Mouse (Mus musculus) liver, adult 2 months (tissue): ENCODE data around the gene Cd59a. TPM values are rescaled to one million over a fixed set of nuclear protein-coding genes. Genes with fewer than 3 reads are reported as not detected.

Source experiments
- DNase-seq: peaks from one replicate; pipeline ENCODE4 v3.0.0-alpha.2; 2011; ENCODE audit warnings: low read depth, low spot score; ENCODE audit errors: extremely low read depth
- H3K27ac ChIP-seq: fragments of 200-500 bp; replicated peaks from 2 replicates; pipeline ENCODE4 v1.5.1; 2012; ENCODE audit warnings: low read depth, mild to moderate bottlenecking, control low read depth, inconsistent platforms, low read length; ENCODE audit not compliant: insufficient read depth
- H3K27me3 ChIP-seq: fragments of 200-500 bp; 2 replicates; pipeline ENCODE4 v1.6.1; 2012; ENCODE audit warnings: mild to moderate bottlenecking, moderate library complexity, low read length, inconsistent platforms; ENCODE audit not compliant: control insufficient read depth, insufficient read depth
- H3K36me3 ChIP-seq: fragments of 200-500 bp; 2 replicates; pipeline ENCODE4 v1.6.1; 2012; ENCODE audit warnings: low read length, inconsistent platforms; ENCODE audit not compliant: control insufficient read depth, insufficient read depth
- H3K4me1 ChIP-seq: fragments of 200-500 bp; 2 replicates; pipeline ENCODE4 v1.6.1; 2011; ENCODE audit warnings: low read length; ENCODE audit not compliant: control insufficient read depth, insufficient read depth
- H3K4me3 ChIP-seq: fragments of 200-500 bp; 2 replicates; pipeline ENCODE4 v1.5.1; 2011; ENCODE audit warnings: low read depth, mild to moderate bottlenecking, control low read depth, low read length, moderate library complexity; ENCODE audit not compliant: insufficient read depth
- H3K79me2 ChIP-seq: fragments of 200-500 bp; 2 replicates; pipeline ENCODE4 v1.6.1; 2012; ENCODE audit warnings: inconsistent platforms, mild to moderate bottlenecking, low read length, moderate library complexity; ENCODE audit not compliant: control insufficient read depth, insufficient read depth
- H3K9ac ChIP-seq: fragments of 200-500 bp; 2 replicates; pipeline ENCODE4 v1.6.1; 2012; ENCODE audit warnings: low read depth, mild to moderate bottlenecking, control low read depth, inconsistent platforms, low read length
- CTCF ChIP-seq: fragments of 200-500 bp; IDR thresholded peaks from 2 replicates; pipeline ENCODE4 v1.5.1; 2011; ENCODE audit warnings: low read depth, low read length, control low read depth
- POLR2A ChIP-seq: fragments of 200-500 bp; IDR thresholded peaks from 2 replicates; pipeline ENCODE4 v1.6.1; 2011; ENCODE audit warnings: low read length, control low read depth; ENCODE audit not compliant: insufficient read depth; ENCODE audit errors: extremely low read depth
- WGBS: fragments of 180-500 bp; shearing (Covaris S2); methylation state at CpG from one replicate; pipeline ENCODE4 v1.1.7; 2018; 5-methylcytosine and 5-hydroxymethylcytosine counted together
- polyA plus RNA-seq: library from polyadenylated mRNA; depleted of rRNA; stranded (reverse); fragments of >200 nt; gene quantifications from 2 replicates; pipeline ENCODE4 v1.2.3, GENCODE M21; 2012; rRNA removed
- total RNA-seq: library from RNA; depleted of rRNA; stranded (reverse); fragments of >200 nt; gene quantifications from 2 replicates; pipeline ENCODE4 v1.2.3, GENCODE M21; 2014; rRNA removed

Cd59a gene
- total and polyA plus RNA-seq, 2 experiments = 28.6 to 69.5 TPM

- Histone ChIP-seq H3K27ac (no peak overlapping the region), H3K9ac (no peak overlapping the region), H3K4me3 (no peak overlapping the region), H3K36me3 (no peaks in the 10 kb centered on the region), H3K4me1 (no peaks in the 10 kb centered on the region), H3K79me2 (no peaks in the 10 kb centered on the region), H3K27me3 (no peaks in the 10 kb centered on the region)
- WGBS = 75% methylated on average over 6 of the region's 6 CpGs
- no peak for TF ChIP-seq POLR2A
- TF ChIP-seq CTCF = no peak
- DNase-seq = no peak
These were observed 55.2 kb downstream of the Cd59a start for GRCm38 (mm10) chr2:104150608-104151397.

DNA sequence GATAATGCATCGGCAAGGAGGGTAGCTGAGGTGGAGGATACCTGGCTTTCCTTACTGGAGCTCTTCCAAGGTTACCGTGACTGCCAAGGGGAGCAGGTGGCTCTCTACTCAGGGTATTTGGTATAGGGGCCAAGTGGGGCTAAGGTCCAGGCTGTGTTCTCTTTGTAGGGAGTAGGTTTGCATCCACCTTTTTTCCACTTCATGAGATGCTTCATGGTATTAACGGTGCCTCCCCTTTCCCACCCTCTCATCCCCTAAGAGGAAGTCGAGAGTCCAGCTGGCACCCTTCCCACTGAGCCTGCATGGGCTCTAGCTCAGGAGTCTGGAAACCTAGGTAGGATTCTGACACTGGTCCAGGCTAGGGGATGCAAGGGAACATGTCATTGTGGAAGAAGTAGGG is 57.7 kb downstream of the Cd59a start:
- H3K27me3 ChIP-seq = no peaks in the 10 kb centered on the region
- H3K9ac ChIP-seq = no peak overlapping the region
- 70% methylated on average over 4 of the region's 4 CpGs for WGBS
- H3K79me2 ChIP-seq = no peaks in the 10 kb centered on the region
- no peak for TF ChIP-seq CTCF
- TF ChIP-seq POLR2A = no peak
- DNase-seq = no peak
- no peaks in the 10 kb centered on the region for H3K36me3 ChIP-seq
- no peaks in the 10 kb centered on the region for H3K4me1 ChIP-seq
- H3K27ac ChIP-seq = no peak overlapping the region
- no peak overlapping the region for H3K4me3 ChIP-seq

- TF ChIP-seq CTCF = no peak
- TF ChIP-seq POLR2A = no peak
- Histone ChIP-seq H3K79me2 (no peaks in the 10 kb centered on the region), H3K27me3 (no peaks in the 10 kb centered on the region), H3K4me1 (no peaks in the 10 kb centered on the region), H3K4me3 (no peak overlapping the region), H3K27ac (no peak overlapping the region), H3K36me3 (no peaks in the 10 kb centered on the region), H3K9ac (no peak overlapping the region)
- WGBS = 80% methylated on average over 3 of the region's 3 CpGs
- no peak for DNase-seq
These were observed 58.3 kb downstream of the Cd59a start for GRCm38 (mm10) chr2:104153876-104154275.

DNA sequence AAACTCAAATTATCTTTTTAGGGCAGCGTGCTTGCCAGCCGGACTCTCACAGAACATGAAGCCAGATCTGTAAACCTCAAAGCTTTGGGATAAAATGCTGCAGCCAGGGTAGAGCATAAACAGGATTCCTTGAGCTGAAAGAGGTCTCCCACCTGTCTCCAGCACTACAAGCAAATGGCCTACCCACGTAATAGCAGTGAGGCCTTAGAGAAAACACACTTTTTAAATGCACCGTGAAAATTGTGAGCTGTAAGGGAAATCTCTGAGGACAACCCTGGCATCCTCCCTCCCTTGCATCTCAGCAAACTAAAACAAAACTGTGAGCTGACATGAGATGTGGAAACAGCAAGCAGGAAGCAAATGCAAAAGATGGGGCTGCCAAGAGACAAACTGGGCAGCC is 62.2 kb downstream of the Cd59a start:
- Histone ChIP-seq H3K9ac (no peak overlapping the region), H3K4me1 (no peaks in the 10 kb centered on the region), H3K36me3 (no peaks in the 10 kb centered on the region), H3K27me3 (no peaks in the 10 kb centered on the region), H3K27ac (no peak overlapping the region), H3K4me3 (no peak overlapping the region), H3K79me2 (no peaks in the 10 kb centered on the region)
- TF ChIP-seq CTCF (no peak), POLR2A (no peak)
- 90% methylated on average over 4 of the region's 4 CpGs for WGBS
- DNase-seq = no peak

- Histone ChIP-seq H3K4me1 (no peaks in the 10 kb centered on the region), H3K4me3 (no peak overlapping the region), H3K36me3 (no peaks in the 10 kb centered on the region), H3K27me3 (no peaks in the 10 kb centered on the region), H3K79me2 (no peaks in the 10 kb centered on the region), H3K27ac (no peak overlapping the region), H3K9ac (no peak overlapping the region)
- no peak for TF ChIP-seq CTCF
- TF ChIP-seq POLR2A = no peak
- DNase-seq = no peak
- WGBS = 79% methylated on average over 7 of the region's 7 CpGs
These were observed 67.8 kb downstream of the Cd59a start for GRCm38 (mm10) chr2:104163418-104163817.

GRCm38 (mm10) chr2:104163978-104164487 is 68.4 kb downstream of the Cd59a start:
- Histone ChIP-seq H3K27me3 (no peaks in the 10 kb centered on the region), H3K4me3 (no peak overlapping the region), H3K9ac (no peak overlapping the region), H3K36me3 (no peaks in the 10 kb centered on the region), H3K4me1 (no peaks in the 10 kb centered on the region), H3K27ac (no peak overlapping the region), H3K79me2 (no peaks in the 10 kb centered on the region)
- WGBS = 86% methylated on average over 4 of the region's 4 CpGs
- DNase-seq = no peak
- TF ChIP-seq CTCF (no peak), POLR2A (no peak)

Other genes with a start within 250 kb of the Cd59a start
- gene Lmo2, start 137.8 kb upstream of the Cd59a start, total RNA-seq = 4.5 and 5.1 TPM in 2 replicates
- 2.4 and 3.8 TPM in 2 replicates for gene Lmo2, start 137.8 kb upstream of the Cd59a start, polyA plus RNA-seq
- 93.9 and 95.9 TPM in 2 replicates for gene Fbxo3, start 68.1 kb upstream of the Cd59a start, total RNA-seq
- gene Fbxo3, start 68.1 kb upstream of the Cd59a start, polyA plus RNA-seq = 32.5 and 32.7 TPM in 2 replicates
- not detected in 2 replicates for gene 4931422A03Rik, start 67.4 kb upstream of the Cd59a start, total RNA-seq
- not detected in 2 replicates for gene 4931422A03Rik, start 67.4 kb upstream of the Cd59a start, polyA plus RNA-seq
- 0.40 and 0.65 TPM in 2 replicates for gene Gm10912, start 30.0 kb upstream of the Cd59a start, total RNA-seq
- 0.11 TPM in 1 of 2 replicates, not detected in the other for gene Gm10912, start 30.0 kb upstream of the Cd59a start, polyA plus RNA-seq
- gene Gm10799, start 27.3 kb upstream of the Cd59a start, total RNA-seq = not detected in 2 replicates
- gene Gm10799, start 27.3 kb upstream of the Cd59a start, polyA plus RNA-seq = not detected in 2 replicates
- gene Cd59b, start 26.0 kb upstream of the Cd59a start, total RNA-seq = 9.5 and 20.7 TPM in 2 replicates
- 17.7 and 28.1 TPM in 2 replicates for gene Cd59b, start 26.0 kb upstream of the Cd59a start, polyA plus RNA-seq
- gene A930018P22Rik, start 27.0 kb downstream of the Cd59a start, total RNA-seq = 0.18 TPM in 1 of 2 replicates, not detected in the other
- gene A930018P22Rik, start 27.0 kb downstream of the Cd59a start, polyA plus RNA-seq = 0.26 and 0.35 TPM in 2 replicates